Comparison of ENCODE assay signal across 36 mouse cellular contexts in the genomic region with DNA sequence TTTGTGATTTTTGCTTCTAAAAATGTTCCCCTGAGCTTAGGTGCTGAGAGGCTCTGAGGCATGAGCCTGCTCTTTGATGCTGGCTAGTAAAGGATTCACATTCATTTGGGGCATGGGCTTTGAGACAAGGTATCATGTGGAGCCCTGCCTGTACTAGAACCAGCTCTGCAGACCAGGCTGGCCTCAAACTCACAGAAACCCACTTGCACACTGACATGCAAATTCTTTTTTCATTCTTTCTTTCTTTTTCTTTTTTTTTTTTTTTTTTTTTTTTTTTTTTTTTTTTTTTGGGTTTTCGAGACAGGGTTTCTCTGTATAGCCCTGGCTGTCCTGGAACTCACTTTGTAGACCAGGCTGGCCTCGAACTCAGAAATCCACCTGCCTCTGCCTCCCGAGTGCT. TPM values are rescaled to one million over a fixed set of nuclear protein-coding genes. Genes with fewer than 3 reads are reported as not detected.
"Had no signal": no experiment of that assay in that cellular context is flagged by ENCODE, and none has a peak within 500 bp of the region (broad histone marks: within the 10 kb centered on the region; RNA-seq: fewer than 3 reads in every experiment).

No protein-coding gene starts in this region.

RNA-seq across cellular contexts. Expression of gene Ldlrad2, which starts 14.7 kb away (rescaled TPM):
- total RNA-seq: heart, postnatal 10 days; heart, postnatal 14 days; heart, postnatal 25 days; heart, postnatal 36 days; heart, postnatal 4 days; hematopoietic stem cell, adult 5-6 weeks; hindbrain, postnatal 0 days; layer of hippocampus, adult 18-20 months; layer of hippocampus, adult 2 months; layer of hippocampus, adult 8-10 months; layer of hippocampus, postnatal 10 days; layer of hippocampus, postnatal 14 days; layer of hippocampus, postnatal 25 days; layer of hippocampus, postnatal 36 days; left cerebral cortex, adult 18-20 months; left cerebral cortex, adult 2 months; left cerebral cortex, adult 8-10 months had no signal
- polyA plus RNA-seq: heart, embryonic 11.5 days; heart, embryonic 12.5 days; heart, embryonic 13.5 days; heart, embryonic 14.5 days; heart, embryonic 16.5 days; heart, postnatal 0 days; hindbrain, embryonic 12.5 days; hindbrain, embryonic 14.5 days; inflammation-experienced regulatory T-cells, adult 6 months; intestine, embryonic 14.5 days; intestine, embryonic 15.5 days; intestine, embryonic 16.5 days; intestine, postnatal 0 days; kidney, adult 2 months; kidney, embryonic 14.5 days; kidney, embryonic 15.5 days; kidney, embryonic 16.5 days; kidney, postnatal 0 days; large intestine, adult 2 months had no signal
